Mouse (Mus musculus) brain, embryonic 18.5 days (tissue): ENCODE measurements around the gene Avpr2.

Source experiments
- DNase-seq: peaks from one replicate; pipeline ENCODE4 v3.0.0-alpha.2; 2012; ENCODE audit warnings: low read depth, low spot score

The Avpr2 gene

DNA sequence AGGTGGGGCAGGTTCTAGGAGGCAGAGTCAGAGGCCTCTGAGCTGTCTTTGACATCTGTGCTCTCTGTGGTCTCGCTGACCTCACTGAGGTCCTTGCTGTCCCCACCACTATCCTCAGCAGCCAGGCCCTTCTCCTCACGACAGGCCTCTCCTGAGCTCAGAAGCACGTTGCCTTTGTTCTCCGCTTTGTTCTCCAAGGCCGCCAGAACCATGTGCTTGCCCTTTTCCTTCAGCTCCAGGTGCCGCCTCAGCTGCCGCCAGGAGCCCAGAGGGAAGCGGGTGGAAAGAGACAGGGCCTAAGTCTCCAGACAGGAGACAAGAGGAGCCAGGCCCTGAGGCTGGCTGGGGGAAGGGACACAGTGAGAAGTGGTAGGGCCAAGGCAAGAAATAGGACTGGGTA, 25.0 kb downstream of the Avpr2 start:
- no peak for DNase-seq

DNA sequence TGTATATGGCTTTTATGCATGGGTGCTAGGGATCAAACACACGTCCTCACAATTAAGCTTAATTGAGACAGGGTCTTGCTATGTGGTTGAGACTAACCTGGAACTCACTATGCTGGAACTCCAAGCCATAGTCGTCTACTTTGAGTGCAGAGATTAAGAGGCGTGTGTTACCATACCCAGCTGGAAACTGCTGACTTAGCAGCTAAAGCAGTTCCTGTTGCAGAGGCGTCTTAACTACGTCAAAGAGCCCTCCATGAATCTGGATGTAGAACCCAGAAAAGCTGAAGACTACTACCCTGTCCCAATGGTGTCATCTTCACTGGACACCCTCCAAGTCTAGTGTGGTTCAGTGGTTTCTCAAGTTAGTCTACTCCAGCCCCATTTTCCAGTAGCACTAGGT, 26.7 kb downstream of the Avpr2 start:
- DNase-seq: no peak

DNA sequence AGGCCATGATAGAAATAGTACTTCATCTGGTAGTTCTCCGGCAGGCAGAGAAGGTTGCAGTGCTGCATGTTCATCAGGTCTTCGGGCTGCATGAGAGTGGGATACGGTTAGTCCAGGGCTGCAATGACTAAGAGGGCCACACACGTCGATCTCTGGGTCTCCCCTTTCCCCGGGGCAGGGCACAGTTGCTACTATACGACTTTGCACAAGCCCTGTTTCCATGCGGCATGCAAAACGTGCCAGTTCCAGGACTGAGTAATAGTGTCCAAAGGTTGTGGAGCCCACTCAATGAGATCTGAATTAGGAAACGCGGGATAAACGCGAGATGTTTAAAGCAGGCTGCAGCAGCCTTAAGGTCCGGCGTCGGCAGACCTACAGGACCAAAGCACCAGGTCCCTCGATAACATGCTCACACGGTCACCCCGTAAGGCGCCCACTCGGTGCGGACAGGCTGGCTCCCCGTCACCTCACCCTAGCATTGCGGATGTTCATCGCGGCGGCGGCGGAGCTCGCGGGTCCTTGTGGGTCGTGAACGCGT, 29.5 kb downstream of the Avpr2 start:
- DNase-seq: no peak

DNA sequence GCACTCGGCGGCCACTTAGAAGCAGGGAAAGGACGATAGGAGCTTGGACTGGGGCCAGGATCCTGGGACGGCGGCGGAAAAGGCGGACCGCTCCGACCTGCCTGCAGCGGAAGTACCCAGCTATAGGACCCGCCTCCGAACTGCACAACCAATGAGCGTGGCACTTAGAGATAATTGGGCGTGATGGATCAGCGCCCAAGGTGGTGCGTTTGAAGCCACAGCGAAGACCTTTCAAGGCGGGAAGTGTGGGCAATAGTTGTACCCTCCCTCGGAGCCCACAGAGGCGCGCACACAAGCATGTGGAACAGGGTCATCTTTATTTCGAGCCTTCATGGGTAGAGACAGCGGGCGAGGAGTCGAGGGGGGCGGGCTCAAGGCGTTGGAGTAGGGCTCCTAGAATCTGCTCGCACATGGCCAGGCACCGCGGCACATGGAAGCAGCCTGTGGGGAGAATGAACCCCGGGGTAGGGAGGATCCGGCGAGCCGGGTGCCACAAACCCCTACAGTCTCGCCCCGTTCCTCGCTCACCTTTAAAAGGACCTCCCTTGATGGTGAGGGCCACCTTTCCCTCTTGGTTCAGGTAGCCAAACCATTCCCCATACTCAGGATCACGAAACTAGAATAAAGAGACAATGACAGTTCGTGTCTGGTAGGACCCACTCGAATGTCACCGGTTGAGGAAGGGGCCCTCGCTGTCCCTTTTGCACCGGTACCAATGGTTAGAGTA, 30.1 kb downstream of the Avpr2 start, which contains the start of the genes Arhgap4 and Naa10:
Gene Arhgap4, minus strand, starts transcription at position 48 of the 727 bp plus-strand sequence.
Gene Naa10, minus strand, starts transcription at position 122 of the 727 bp plus-strand sequence.
- DNase-seq: peak; percentile 82

DNA sequence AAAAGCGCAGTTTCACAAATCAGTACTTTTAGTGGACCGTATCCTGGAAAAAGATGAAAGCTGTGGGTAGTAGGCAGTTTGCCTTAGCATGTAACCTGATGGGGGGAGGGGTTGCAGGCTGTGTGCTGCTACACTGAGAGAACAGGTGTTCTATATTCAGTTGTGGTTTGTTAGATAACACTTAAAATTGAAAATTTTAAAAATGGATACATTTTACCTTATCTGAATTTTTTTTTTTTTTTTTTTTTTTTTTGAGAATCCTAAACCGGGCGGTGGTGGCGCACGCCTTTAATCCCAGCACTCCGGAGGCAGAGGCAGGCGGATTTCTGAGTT, 30.6 kb downstream of the Avpr2 start:
- no peak for DNase-seq

DNA sequence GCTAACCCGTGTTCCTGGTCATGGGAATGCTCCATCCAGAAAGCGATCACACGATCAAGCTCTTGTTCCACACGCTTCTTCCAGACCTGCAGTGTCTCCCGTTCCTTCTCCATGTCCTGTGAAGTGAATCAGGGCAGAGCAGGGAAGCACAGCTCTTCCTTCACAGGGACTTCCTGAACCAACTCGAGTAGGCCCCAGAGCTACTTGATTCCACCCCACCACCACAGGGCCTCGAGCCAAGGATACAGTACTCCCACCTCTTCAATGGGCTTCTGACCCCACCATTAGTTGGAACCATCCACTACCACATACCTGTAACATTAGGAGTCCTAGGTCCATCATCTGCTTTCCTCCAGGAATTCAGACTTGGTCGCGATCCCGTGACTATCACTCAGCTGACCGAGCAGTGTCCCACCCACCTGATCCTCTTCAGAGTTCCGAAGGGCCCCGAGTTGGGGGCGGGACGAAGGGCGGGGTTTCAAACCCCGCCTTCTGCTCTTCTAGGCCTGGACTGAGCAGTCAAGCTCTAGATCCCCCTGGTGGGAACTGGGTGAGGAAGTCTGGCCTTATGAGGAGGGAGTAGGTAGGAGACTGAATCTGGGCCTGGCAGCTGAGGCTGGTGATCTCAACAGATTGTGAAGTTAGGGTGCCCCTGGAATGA, 38.6 kb downstream of the Avpr2 start, which contains the start of gene Renbp:
Gene Renbp, minus strand, starts transcription at position 449 of the 661 bp plus-strand sequence.
- no peak for DNase-seq

DNA sequence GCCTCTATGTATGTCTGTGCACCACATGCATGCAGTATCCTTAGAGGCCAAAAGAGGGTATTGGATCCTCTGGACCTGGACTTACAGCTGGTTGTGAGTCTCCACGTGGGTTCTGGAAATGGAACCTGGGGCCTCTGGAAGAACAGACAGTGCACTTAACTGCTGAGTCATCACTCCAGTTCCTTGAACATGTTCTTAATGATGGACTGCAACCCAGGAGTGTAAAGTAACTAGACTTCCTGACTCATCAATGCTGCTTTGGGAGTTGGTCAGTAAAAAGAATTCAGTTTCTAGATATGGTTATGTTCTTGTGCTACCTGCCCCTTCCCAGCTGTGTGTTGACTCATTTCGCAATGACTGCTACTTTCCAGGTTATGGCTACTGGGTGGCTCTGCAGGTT, 40.0 kb downstream of the Avpr2 start:
- DNase-seq: no peak

DNA sequence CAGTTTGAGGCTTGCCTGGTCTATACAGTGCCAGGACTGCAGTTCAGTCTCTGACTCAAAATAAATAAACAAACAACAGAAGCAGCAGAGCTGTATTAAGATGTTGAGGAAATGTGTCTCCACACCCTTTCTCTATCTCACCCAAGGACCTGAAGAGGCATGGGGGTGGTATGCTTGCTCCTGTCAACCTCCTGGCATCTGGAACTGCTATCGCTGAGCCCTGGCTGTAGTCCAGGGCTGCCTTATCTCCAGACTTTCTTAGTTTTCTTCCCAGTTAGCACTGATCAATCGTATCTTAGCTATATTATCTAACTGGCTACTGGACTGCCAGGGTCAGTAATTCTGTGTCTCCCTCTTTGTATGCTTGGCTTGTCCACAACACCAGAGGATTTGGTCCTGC, 50.0 kb downstream of the Avpr2 start:
- DNase-seq: no peak

DNA sequence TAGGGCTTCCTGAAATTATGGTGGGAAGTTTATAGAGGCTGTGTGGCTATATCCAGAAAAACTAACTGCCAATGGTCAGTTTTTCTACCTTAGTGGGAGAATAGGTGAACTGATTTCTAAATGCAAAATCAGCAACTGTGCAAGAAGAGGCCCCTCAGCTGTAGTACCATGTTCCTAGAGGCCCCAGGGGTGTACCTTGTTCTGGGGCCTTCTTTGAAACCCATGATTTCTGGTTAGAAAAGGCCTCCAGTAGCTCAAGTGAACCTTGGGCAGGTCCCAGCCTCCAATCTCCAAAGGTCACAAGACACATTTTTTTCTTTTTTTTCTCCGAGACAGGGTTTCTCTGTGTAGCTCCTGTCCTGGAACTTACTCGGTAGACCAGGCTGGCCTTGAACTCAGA, 50.4 kb downstream of the Avpr2 start:
- DNase-seq: no peak
